Mouse (Mus musculus) liver, embryonic 13.5 days (tissue): ENCODE results near the gene Susd6. TPM values are rescaled to one million over a fixed set of nuclear protein-coding genes. Genes with fewer than 3 reads are reported as not detected.
A peak's percentile ranks its signal among the peaks of the same experiment; 100 is the strongest.

Source experiments
- ATAC-seq: fragments of 200-750 bp; cut with Nextera tagmentation; 2 replicates; pipeline ENCODE4 v1.8.0; 2017; ENCODE audit warnings: low read depth, mild to moderate bottlenecking, moderate number of reproducible peaks, moderate library complexity
- DNase-seq: peaks from one replicate; pipeline ENCODE4 v3.0.0; 2022
- H3K27ac ChIP-seq: fragments of 300-500 bp; sonication (generic); 2 replicates; pipeline ENCODE4 v1.5.1; 2015; ENCODE audit warnings: moderate library complexity, mild to moderate bottlenecking, inconsistent platforms
- H3K27me3 ChIP-seq: fragments of 300-500 bp; sonication (generic); 2 replicates; pipeline ENCODE4 v1.6.1; 2015; ENCODE audit warnings: mild to moderate bottlenecking, inconsistent platforms
- H3K36me3 ChIP-seq: fragments of 300-500 bp; sonication (generic); 2 replicates; pipeline ENCODE4 v1.6.1; 2015; ENCODE audit warnings: mild to moderate bottlenecking, inconsistent platforms
- H3K4me1 ChIP-seq: fragments of 300-500 bp; sonication (generic); replicated peaks from 2 replicates; pipeline ENCODE4 v1.6.1; 2015; ENCODE audit warnings: inconsistent platforms
- H3K4me2 ChIP-seq: fragments of 300-500 bp; sonication (generic); 2 replicates; pipeline ENCODE4 v1.6.1; 2015; ENCODE audit warnings: inconsistent platforms, mild to moderate bottlenecking, moderate library complexity
- H3K4me3 ChIP-seq: fragments of 300-500 bp; sonication (generic); replicated peaks from 2 replicates; pipeline ENCODE4 v1.5.1; 2015; ENCODE audit warnings: mild to moderate bottlenecking, inconsistent platforms
- H3K9ac ChIP-seq: fragments of 300-500 bp; sonication (generic); 2 replicates; pipeline ENCODE4 v1.6.1; 2015; ENCODE audit warnings: mild to moderate bottlenecking, inconsistent platforms
- H3K9me3 ChIP-seq: fragments of 300-500 bp; sonication (generic); replicated peaks from 2 replicates; pipeline ENCODE4 v1.6.1; 2016; ENCODE audit warnings: inconsistent platforms
- WGBS: fragments of 180-500 bp; shearing (Covaris S2); methylation state at CpG from one replicate; pipeline ENCODE4 v1.1.7; 2015; ENCODE audit not compliant: insufficient replicate concordance; 5-methylcytosine and 5-hydroxymethylcytosine counted together
- polyA plus RNA-seq: library from polyadenylated mRNA; unstranded; fragments of >200 nt; fragmentation: Nextera tagmentation; extraction: Ambion mirVana; gene quantifications from 2 replicates; pipeline ENCODE4 v1.2.1, GENCODE M21; 2015

Gene Susd6
- 9.4 and 11.6 TPM in 2 replicates for polyA plus RNA-seq

DNA sequence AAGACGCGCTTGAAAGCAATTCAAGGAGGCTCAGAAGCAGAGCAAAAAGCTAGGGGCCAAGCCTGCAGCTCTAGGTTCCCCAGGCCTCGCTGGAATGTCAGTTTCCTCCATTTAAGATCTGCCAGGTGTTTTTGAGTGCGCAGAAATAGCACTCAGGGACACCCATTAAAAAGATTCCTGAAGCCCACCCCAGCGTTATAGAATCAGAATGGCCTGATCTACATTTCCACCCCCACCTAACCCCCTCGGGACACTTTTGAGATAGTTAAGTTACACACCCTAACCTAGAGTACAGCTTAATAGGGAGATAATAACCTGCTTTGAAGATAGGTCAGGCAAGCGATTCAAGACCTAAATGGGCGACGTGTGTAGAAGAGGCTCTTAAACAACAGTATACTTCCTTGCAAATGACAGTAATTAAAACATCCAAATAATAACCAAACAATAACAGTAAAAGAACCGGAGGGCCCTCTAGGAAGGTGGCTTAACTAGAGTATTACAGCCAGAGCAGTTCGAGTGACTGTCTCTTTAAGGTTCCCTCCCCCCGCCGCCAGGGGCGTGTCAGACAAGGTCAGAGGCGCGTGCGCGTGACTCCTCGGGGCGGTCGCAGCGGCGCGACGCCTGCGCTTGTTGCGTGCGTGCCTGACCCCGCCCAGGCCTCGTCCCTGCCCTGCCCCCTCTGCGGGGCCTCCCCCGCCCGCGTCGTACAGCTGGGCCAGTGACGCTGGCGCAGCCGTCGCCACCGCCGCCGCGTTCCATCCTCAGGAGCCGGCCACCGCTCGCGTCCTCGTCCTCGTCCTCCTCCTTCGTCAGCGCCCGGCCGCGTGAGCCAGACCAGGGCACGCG lies at the start of gene Susd6:
TSS of gene Susd6 (plus strand) at position 662 of the 846 bp plus-strand sequence.
- no peaks in the 10 kb centered on the region for H3K27me3 ChIP-seq
- H3K4me3 ChIP-seq = peak within 1 kb of the TSS; percentile 97
- DNase-seq (peak; percentile 98), ATAC-seq (peak; percentile 96)
- peak within 1 kb of the TSS; percentile 97 for H3K27ac ChIP-seq
- peak within 1 kb of the TSS; percentile 80 for H3K4me2 ChIP-seq
- H3K9ac ChIP-seq = peak within 1 kb of the TSS; percentile 99
- WGBS = 4% methylated on average over 51 of the region's 56 CpGs
- H3K4me1 ChIP-seq = peaks cover 80% of the 10 kb centered on the region
- no peaks in the 10 kb centered on the region for H3K9me3 ChIP-seq
- H3K36me3 ChIP-seq = peaks cover 9% of the 10 kb centered on the region; the same call in 1 of the 2 replicates

DNA sequence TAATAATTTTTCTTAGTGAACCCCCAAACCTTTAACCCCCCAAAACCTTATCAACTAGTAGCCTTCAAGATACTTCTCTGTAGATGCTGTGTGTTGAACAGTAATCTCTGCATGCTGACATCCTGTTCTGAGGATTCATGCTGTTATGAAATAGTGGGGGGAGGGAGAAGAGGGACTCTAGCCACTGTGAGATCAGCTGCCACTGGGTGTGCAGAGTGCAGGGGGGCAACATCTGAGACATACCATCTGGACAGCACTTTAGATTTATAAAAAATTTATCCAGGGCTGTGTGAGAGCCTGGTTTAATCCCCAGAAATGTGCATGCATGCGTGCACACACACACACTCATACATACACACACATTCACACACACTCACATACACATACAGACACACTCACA lies 45.7 kb upstream of the Susd6 start:
- Histone ChIP-seq H3K27me3 (peaks cover 85% of the 10 kb centered on the region), H3K4me3 (no peak overlapping the region), H3K27ac (no peak overlapping the region), H3K36me3 (no peaks in the 10 kb centered on the region), H3K9me3 (no peaks in the 10 kb centered on the region), H3K4me2 (no peak overlapping the region), H3K4me1 (no peaks in the 10 kb centered on the region), H3K9ac (no peak overlapping the region)
- DNase-seq (no peak), ATAC-seq (no peak)
- WGBS = 48% methylated on average over 1 of the region's 1 CpGs

DNA sequence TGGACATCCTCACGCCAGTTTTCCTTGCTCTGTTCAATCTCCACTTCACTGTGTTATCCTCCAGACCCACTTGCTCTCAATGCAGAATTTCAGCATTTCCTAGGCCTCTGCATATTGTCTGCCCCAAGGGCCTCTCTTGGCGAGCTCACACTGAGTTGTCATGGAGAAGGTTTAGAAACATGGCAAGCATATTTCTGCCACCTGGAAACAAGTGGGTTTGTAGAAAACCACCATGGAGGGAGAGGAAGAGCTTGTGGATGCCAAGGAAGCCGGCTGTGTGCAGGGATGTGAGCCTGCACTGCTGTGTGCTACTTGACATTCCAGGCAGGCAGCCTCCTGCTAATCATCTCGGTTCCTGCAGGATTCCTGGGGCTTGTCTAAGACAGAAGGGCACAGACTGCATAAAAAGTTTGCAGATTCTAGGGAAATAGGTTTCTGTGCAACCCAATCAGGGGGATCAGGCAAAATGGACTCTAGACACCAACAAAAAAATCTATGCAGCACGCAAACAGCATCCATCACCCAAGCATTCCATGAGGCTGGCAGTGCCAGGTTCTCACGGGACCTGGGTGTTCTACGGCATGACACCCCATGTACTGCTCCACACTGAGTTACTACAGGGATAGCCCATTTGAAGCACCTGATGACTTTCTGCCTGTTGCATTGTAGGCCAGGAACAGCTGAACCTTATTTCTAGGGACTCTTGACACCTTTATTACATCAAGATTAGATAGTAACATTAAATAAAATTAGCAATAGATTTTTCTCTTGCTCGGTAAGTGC lies 44.1 kb upstream of the Susd6 start:
- 50% methylated on average over 8 of the region's 8 CpGs for whole genome bisulfite sequencing
- H3K9ac ChIP-seq = no peak overlapping the region
- H3K4me1 ChIP-seq = no peaks in the 10 kb centered on the region
- no peak overlapping the region for H3K27ac ChIP-seq
- no peak overlapping the region for H3K4me3 ChIP-seq
- DNase-seq (no peak), ATAC-seq (no peak)
- no peaks in the 10 kb centered on the region for H3K9me3 ChIP-seq
- no peak overlapping the region for H3K4me2 ChIP-seq
- peaks cover 87% of the 10 kb centered on the region for H3K27me3 ChIP-seq
- H3K36me3 ChIP-seq = no peaks in the 10 kb centered on the region

DNA sequence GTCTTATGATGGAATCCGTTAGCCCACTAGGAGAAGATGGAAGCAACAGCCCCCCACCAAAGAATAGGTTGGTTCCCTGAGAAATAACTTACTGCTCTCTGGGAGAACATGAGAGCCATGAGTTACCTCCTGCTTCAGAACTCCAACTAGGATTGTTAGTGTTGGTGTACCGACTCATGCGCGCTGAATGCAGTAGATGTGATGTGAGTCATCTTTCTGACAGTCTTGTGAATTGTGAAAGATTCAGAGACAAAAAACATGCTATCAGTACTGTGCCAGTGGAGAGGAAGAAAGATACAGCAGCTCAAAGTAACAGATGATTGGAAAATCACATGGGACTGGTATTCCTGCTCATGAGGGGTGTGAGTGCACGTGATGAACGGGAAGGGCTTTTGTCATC lies 38.8 kb upstream of the Susd6 start:
- Histone ChIP-seq H3K4me1 (no peaks in the 10 kb centered on the region), H3K4me3 (no peak overlapping the region), H3K27me3 (peaks cover 97% of the 10 kb centered on the region), H3K9ac (no peak overlapping the region), H3K27ac (no peak overlapping the region), H3K4me2 (no peak overlapping the region), H3K36me3 (no peaks in the 10 kb centered on the region), H3K9me3 (no peaks in the 10 kb centered on the region)
- 64% methylated on average over 6 of the region's 6 CpGs for WGBS
- no peak for DNase-seq
- no peak for ATAC-seq

DNA sequence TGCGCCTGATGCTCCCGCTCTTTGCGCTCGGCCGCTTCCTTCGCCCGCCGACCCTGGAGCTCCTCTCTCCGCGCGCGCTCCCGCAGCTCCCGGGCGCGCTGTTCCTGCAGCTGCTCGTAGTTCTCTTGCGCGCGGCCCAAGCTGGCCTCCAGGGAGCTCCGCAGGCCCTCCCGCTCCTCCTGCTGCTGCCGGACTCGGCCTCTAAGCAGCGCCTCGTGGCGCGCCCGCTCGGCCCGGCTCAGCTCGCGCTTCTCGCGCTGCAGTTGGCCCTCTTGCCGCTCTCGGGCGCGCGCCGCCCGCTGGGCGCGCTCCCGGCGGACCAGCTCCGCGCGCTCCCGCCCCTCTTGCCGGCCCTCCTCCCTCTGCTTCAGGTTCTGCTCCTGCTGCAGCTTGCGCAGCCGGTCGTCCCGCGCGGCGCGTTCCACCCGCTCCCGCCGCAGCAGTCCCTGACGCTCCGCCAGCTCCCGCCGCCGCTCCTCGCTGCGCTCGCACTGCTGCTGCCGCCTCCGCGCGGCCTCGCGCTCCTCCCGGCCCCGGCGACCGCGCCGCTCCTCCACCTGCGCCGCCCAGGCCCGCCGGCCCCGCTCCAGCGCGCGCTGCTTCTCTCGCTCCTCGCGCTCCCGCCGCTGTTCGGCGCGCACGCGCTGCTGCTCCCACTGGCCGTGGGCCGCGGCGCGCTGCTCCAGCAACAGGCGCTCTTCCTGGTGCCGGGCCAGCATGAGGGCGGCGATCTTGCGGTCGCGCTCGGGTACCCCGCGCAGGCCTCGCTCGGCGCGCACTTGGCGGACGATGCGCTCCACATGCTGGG lies 32.4 kb upstream of the Susd6 start:
- no peaks in the 10 kb centered on the region for H3K9me3 ChIP-seq
- no peak overlapping the region for H3K9ac ChIP-seq
- no peaks in the 10 kb centered on the region for H3K36me3 ChIP-seq
- WGBS = under 1% methylated on average over 120 of the region's 122 CpGs
- peak overlapping the region; percentile 76 for H3K4me2 ChIP-seq
- DNase-seq = no peak
- H3K4me1 ChIP-seq = peaks cover 32% of the 10 kb centered on the region
- no peak overlapping the region for H3K27ac ChIP-seq
- 0 out of 2 replicates have a peak, but pooled peaks have one; percentile 30 for ATAC-seq
- peak overlapping the region; percentile 58 for H3K4me3 ChIP-seq
- peaks cover 97% of the 10 kb centered on the region for H3K27me3 ChIP-seq

DNA sequence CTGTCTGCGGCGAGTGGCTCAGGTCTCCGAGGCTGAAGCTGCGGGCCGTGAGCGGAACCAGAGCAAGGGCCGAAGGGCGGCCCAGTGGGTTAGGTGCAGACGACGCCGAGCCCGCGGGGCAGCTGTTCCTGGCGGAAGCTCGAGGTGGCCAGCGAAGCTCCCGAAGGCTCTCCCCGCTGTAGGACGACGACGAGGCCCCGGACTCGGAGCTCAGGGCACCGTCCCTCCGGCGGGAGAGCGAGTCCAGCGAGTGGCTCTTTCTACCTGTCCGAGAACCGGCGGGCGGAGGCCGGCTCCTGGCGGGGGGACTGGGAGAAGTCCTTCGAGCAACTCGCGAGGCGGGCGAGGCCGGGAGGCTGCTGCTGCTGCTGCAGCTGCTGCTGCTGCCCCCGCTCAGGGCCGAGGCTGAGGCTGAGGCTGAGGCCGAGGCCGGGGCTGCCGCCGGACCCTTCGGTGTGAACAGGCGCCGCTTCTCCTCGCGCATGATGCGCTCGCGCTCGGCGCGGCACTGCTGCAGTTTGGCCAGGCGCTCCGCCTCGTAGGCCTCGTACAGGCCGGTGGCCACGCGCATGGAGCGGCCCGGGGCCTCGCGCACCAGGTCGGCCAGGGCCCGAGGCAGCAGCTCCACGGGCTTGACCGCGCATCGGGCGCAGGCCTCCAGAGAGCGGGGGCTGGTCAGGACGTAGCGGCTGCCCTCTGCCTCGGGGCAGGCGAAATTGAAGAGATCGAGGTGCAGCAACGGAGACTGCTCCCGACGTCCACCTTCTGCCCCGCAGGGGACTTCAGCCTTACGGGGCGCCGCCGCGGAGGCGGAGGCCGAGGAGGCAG lies 31.5 kb upstream of the Susd6 start:
- Histone ChIP-seq H3K4me1 (peaks cover 32% of the 10 kb centered on the region), H3K9me3 (no peaks in the 10 kb centered on the region), H3K36me3 (no peaks in the 10 kb centered on the region), H3K4me2 (peak overlapping the region; percentile 76), H3K27ac (no peak overlapping the region), H3K4me3 (peak overlapping the region; percentile 58), H3K27me3 (peaks cover 97% of the 10 kb centered on the region), H3K9ac (no peak overlapping the region)
- WGBS = 3% methylated on average over 92 of the region's 92 CpGs
- ATAC-seq = no peak
- DNase-seq = no peak

DNA sequence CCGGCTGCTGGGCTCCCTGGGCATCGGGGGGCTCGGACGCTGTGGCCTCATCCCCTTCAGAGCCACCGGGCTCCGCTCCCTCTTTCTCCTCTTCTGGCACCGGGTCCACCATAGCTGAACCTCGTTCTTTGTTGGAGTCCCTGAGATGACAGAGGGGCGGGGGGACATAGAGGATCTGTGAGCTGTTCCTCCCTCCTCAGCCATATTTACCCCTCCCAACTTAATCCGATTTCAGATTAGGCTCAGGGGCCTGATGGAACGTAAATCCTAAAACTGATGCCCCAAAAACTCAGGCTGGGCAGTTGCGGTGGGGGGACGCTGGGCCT lies 31.0 kb upstream of the Susd6 start:
- peaks cover 32% of the 10 kb centered on the region for H3K4me1 ChIP-seq
- ATAC-seq (no peak), DNase-seq (no peak)
- peak overlapping the region; percentile 58 for H3K4me3 ChIP-seq
- no peak overlapping the region for H3K9ac ChIP-seq
- no peaks in the 10 kb centered on the region for H3K36me3 ChIP-seq
- H3K27me3 ChIP-seq = peaks cover 92% of the 10 kb centered on the region
- 9% methylated on average over 13 of the region's 13 CpGs for WGBS
- peak overlapping the region; percentile 76 for H3K4me2 ChIP-seq
- no peaks in the 10 kb centered on the region for H3K9me3 ChIP-seq
- H3K27ac ChIP-seq = no peak overlapping the region

DNA sequence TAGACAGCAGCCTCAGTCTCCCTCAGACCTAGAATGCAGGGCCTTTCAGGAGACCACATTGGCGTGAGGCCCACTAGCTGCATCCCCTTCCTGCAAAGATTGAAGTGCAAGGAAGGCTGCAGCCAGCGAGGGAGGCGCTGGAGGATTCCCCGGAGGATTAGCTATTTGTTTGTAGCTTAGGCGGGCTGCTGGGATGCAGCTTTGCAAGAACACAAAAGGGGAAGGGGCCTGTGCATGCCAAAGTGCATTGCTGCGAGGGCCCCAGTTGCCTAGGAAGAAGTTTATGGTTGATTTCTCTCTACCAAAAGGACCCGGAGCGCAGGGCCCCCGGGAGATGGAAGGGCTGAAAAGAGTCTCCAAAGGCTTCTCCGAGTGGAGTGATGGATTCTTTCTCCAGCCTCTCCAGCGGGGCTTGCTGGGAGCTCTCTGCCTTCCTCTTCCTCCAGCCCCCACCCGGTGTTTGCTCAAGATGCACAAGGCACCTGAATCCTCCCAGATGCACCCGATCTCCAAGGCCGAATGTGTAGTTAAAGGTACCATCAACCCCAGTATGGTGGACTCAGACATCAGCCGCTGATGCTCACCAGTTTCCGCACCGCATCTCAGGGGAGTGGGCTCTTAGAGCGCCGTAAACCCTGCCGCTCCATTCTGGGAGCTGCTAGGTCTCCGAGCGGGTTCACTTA lies 30.5 kb upstream of the Susd6 start:
- Histone ChIP-seq H3K9ac (no peak overlapping the region), H3K27ac (no peak overlapping the region), H3K4me2 (peak overlapping the region; percentile 45), H3K9me3 (no peaks in the 10 kb centered on the region), H3K4me1 (peaks cover 32% of the 10 kb centered on the region), H3K36me3 (no peaks in the 10 kb centered on the region), H3K27me3 (peaks cover 87% of the 10 kb centered on the region), H3K4me3 (peak overlapping the region; percentile 30; the same call in 1 of the 2 replicates)
- ATAC-seq (no peak), DNase-seq (no peak)
- 5% methylated on average over 22 of the region's 22 CpGs for WGBS

DNA sequence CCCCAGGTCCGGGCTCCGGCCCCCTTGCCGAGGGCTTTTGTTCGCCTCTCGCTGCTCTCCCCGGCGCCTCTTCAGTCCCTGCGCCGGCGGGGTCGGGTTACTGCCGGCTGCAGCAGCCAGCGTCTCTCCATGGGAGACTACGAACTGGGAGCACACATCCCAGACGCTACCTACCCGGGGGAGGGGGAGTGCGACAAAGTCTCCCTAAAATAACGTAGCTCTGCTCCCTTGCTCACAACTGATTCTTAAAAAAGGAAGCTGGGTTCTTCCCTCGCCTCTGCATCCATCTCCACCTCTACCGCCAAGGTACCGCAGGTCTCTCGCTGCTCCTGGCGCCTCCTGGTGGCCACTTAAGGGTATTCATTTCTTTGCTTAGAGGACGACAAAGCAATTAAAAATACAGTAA lies 29.9 kb upstream of the Susd6 start, which contains the start of gene Ccdc177:
TSS of gene Ccdc177 (minus strand) at position 292 of the 406 bp plus-strand sequence.
- WGBS = under 1% methylated on average over 24 of the region's 24 CpGs
- H3K27ac ChIP-seq = no peak within 1 kb of the TSS
- H3K9me3 ChIP-seq = no peaks in the 10 kb centered on the region
- H3K27me3 ChIP-seq = peaks cover 81% of the 10 kb centered on the region
- peaks cover 32% of the 10 kb centered on the region for H3K4me1 ChIP-seq
- peak; percentile 52 for DNase-seq
- no peaks in the 10 kb centered on the region for H3K36me3 ChIP-seq
- peak within 1 kb of the TSS; percentile 30 for H3K4me3 ChIP-seq
- no peak within 1 kb of the TSS for H3K9ac ChIP-seq
- no peak for ATAC-seq
- H3K4me2 ChIP-seq = peak within 1 kb of the TSS; percentile 45

DNA sequence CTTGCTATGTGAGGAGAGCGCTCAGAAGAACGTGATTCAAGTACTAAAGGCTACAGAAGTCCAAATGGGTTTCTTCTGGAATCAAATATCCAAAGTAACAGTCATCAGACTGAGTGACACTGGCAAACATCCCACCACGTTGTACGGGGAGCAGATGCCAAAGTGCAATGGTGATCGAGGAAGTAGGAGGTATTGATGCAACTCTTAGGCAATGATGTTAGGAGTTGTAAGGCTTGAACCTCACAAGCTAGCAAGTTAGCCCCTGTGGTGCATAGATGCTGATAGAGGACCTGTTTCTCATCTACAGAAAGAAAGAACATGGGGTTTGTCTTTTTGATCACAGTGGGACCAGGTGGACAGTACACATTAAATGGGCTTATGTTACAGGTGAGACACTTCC lies 27.3 kb upstream of the Susd6 start:
- Histone ChIP-seq H3K9me3 (no peaks in the 10 kb centered on the region), H3K27ac (no peak overlapping the region), H3K27me3 (peaks cover 60% of the 10 kb centered on the region), H3K4me3 (no peak overlapping the region), H3K9ac (no peak overlapping the region), H3K4me2 (no peak overlapping the region), H3K36me3 (no peaks in the 10 kb centered on the region), H3K4me1 (peaks cover 24% of the 10 kb centered on the region)
- no peak for ATAC-seq
- DNase-seq = no peak
- 64% methylated on average over 5 of the region's 5 CpGs for WGBS
